Mouse (Mus musculus): Measurements from ENCODE around the gene Rhobtb1.

DNA sequence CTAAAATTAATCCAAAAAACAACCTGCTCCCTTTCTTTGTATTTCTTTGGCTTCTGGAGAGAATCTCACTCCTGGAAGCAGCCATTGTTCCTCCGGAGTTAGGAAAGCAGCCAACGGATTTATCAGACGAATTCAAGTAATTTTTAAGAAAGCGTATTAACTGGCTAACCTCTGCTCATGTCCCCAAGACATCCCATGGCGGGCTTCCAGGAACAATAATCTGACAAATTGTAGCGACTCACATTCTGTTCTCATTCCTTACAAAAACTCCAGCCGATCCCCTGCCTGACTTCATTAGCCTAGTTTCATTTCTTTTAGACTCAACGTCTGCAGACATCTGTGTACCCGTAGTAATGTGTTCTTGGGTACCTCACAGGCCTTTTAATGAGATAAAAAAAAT, 107.4 kb downstream of the Rhobtb1 start:
- no peak for TF ChIP-seq CTCF (IDR thresholded peaks at IDR 0.05; ENCODE audit: insufficient read depth, low read length)
- TF ChIP-seq POLR2A (IDR thresholded peaks at IDR 0.05; ENCODE audit: borderline replicate concordance, extremely low read depth, low read depth, low read length), result no peak
